Mouse (Mus musculus): Measurements from ENCODE around the gene Kcng1. TPM values are rescaled to one million over a fixed set of nuclear protein-coding genes. Genes with fewer than 3 reads are reported as not detected.
A peak's percentile ranks its signal among the peaks of the same experiment; 100 is the strongest.

The Kcng1 gene
- polyA plus RNA-seq, 1 experiment from 2014 or later: 1.1 TPM

DNA sequence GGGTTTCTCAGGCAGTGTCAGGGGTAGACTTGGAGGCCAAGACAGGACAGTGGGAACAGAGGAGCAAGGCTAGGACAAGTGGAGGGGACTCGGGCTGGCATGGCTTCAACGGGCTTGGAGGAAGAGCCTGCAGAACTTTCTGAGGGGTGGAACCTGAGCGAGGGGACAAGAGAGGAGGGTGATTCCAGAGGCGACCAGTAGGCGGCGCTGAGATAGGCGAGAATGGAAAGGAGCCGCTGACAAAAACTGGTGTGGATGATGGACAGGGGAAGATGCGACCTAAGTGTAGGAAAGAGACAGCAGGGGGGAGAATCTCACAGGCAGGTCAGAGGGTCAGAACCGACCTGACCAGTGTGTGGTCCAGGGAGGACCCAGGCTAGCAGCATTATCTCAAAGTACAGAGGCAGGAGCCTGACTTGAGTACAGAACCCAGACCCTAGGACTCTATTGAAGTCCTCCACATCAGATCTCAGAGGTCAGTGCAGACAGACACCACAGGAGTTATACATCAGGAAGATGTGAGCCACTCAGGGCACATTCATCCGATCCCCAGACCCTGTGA is 7.1 kb downstream of the Kcng1 start:
- Histone ChIP-seq H3K4me3 (ENCODE audit: low read depth, low read length) (no peak overlapping the region), H3K9me3 (ENCODE audit: control insufficient read depth, low read length) (no peaks in the 10 kb centered on the region), H3K27me3 (replicated peaks; ENCODE audit: control insufficient read depth, insufficient read depth, low read length) (peaks cover 36% of the 10 kb centered on the region), H3K4me2 (ENCODE audit: low read depth, low read length) (no peak overlapping the region), H3K9ac (ENCODE audit: low read depth, low read length) (no peak overlapping the region), H3K27ac (replicated peaks; ENCODE audit: low read depth, low read length) (no peak overlapping the region), H3K4me1 (ENCODE audit: control insufficient read depth, insufficient read depth, low read length) (no peaks in the 10 kb centered on the region), H3K36me3 (ENCODE audit: control insufficient read depth, insufficient read depth, low read length) (no peaks in the 10 kb centered on the region)
- 5% methylated on average over 11 of the region's 11 CpGs for WGBS
- DNase-seq (ENCODE audit: low spot score): peak; percentile 36
- ATAC-seq (ENCODE audit: low read depth): no peak

DNA sequence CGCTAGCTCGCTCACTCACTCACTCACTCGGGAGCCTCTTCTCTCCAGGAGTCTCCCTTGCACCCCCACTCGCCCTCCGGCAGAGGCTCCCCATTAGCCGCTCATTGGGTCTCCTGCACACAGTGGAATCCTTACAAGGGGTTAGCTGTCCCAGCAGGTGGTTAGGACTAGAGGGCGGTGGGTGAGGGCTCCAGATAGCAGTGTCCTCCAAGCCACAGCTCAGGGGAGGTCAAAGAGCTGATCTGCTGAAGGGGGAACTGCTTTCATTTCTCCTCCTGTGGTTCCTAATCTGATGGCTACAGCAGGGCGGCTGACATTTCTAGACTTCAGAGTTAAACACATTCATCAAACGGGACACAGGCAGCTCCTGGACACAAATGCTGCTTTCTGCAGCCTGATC is 8.1 kb downstream of the Kcng1 start:
- no peak for DNase-seq (ENCODE audit: low spot score)
- H3K27me3 ChIP-seq (replicated peaks; ENCODE audit: control insufficient read depth, insufficient read depth, low read length): peaks cover 27% of the 10 kb centered on the region
- no peaks in the 10 kb centered on the region for H3K36me3 ChIP-seq (ENCODE audit: control insufficient read depth, insufficient read depth, low read length)
- 35% methylated on average over 9 of the region's 9 CpGs for WGBS
- H3K4me3 ChIP-seq (ENCODE audit: low read depth, low read length): no peak overlapping the region
- H3K9me3 ChIP-seq (ENCODE audit: control insufficient read depth, low read length): no peaks in the 10 kb centered on the region
- H3K4me1 ChIP-seq (ENCODE audit: control insufficient read depth, insufficient read depth, low read length): no peaks in the 10 kb centered on the region
- ATAC-seq (ENCODE audit: low read depth): no peak
- no peak overlapping the region for H3K9ac ChIP-seq (ENCODE audit: low read depth, low read length)
- H3K4me2 ChIP-seq (ENCODE audit: low read depth, low read length): no peak overlapping the region
- no peak overlapping the region for H3K27ac ChIP-seq (replicated peaks; ENCODE audit: low read depth, low read length)

GRCm38 (mm10) chr2:168268033-168268432 is 13.5 kb downstream of the Kcng1 start:
- H3K4me1 ChIP-seq (ENCODE audit: control insufficient read depth, insufficient read depth, low read length): no peaks in the 10 kb centered on the region
- DNase-seq (ENCODE audit: low spot score) (no peak), ATAC-seq (ENCODE audit: low read depth) (peak; percentile 41; the same call in 1 of the 2 replicates)
- WGBS: 36% methylated on average over 7 of the region's 7 CpGs
- no peak overlapping the region for H3K9ac ChIP-seq (ENCODE audit: low read depth, low read length)
- no peak overlapping the region for H3K4me3 ChIP-seq (ENCODE audit: low read depth, low read length)
- no peaks in the 10 kb centered on the region for H3K27me3 ChIP-seq (replicated peaks; ENCODE audit: control insufficient read depth, insufficient read depth, low read length)
- H3K4me2 ChIP-seq (ENCODE audit: low read depth, low read length): peak overlapping the region; percentile 39; the same call in 1 of the 2 replicates
- no peak overlapping the region for H3K27ac ChIP-seq (replicated peaks; ENCODE audit: low read depth, low read length)
- H3K9me3 ChIP-seq (ENCODE audit: control insufficient read depth, low read length): no peaks in the 10 kb centered on the region
- no peaks in the 10 kb centered on the region for H3K36me3 ChIP-seq (ENCODE audit: control insufficient read depth, insufficient read depth, low read length)

DNA sequence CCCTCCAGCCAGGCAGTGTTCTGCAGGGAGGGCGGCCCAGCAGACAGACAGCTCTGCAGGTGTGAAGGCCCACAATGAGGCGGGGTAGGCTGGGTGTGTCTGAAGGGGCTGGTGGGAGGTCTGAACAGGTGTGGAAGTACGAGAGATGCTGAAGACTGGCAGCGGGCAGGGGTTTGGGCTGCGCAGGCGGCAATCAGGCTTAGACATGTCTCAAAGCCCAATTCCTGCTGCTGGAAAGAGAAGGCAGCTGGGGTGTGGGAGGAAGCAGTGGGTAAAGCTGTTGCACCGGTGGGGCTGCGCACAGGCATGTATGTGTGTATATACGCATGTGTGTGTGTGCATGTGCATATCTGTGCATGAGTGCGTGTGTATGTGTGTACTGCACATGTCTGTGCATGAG is 20.6 kb downstream of the Kcng1 start:
- H3K9me3 ChIP-seq (ENCODE audit: control insufficient read depth, low read length): no peaks in the 10 kb centered on the region
- no peak overlapping the region for H3K4me3 ChIP-seq (ENCODE audit: low read depth, low read length)
- H3K27ac ChIP-seq (replicated peaks; ENCODE audit: low read depth, low read length): no peak overlapping the region
- DNase-seq (ENCODE audit: low spot score) (peak; percentile 62), ATAC-seq (ENCODE audit: low read depth) (peak; percentile 69)
- H3K4me1 ChIP-seq (ENCODE audit: control insufficient read depth, insufficient read depth, low read length): no peaks in the 10 kb centered on the region
- no peaks in the 10 kb centered on the region for H3K27me3 ChIP-seq (replicated peaks; ENCODE audit: control insufficient read depth, insufficient read depth, low read length)
- WGBS: 88% methylated on average over 10 of the region's 10 CpGs
- H3K36me3 ChIP-seq (ENCODE audit: control insufficient read depth, insufficient read depth, low read length): no peaks in the 10 kb centered on the region
- no peak overlapping the region for H3K9ac ChIP-seq (ENCODE audit: low read depth, low read length)
- no peak overlapping the region for H3K4me2 ChIP-seq (ENCODE audit: low read depth, low read length)

DNA sequence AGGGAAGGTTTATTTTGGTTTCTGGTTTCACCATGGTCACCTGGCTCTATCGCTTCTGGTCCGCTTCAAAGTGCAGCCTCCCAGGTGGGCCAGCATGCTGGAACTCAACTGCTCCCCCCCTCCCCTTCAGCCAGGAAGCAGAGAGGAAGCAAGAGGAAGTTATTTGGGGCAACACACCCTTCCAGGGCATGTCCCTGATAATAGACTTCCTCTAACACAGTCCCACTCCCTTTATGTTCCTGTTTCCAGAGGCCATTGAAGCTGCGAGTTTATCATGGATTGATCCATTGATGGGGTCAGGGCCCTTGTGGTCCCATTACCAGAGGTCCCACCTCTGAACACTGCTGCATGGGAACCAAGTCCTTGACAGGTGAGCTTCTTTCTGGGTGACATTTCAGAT is 21.4 kb downstream of the Kcng1 start:
- 93% methylated on average over 3 of the region's 3 CpGs for whole genome bisulfite sequencing
- H3K4me2 ChIP-seq (ENCODE audit: low read depth, low read length): no peak overlapping the region
- H3K9ac ChIP-seq (ENCODE audit: low read depth, low read length): no peak overlapping the region
- no peaks in the 10 kb centered on the region for H3K36me3 ChIP-seq (ENCODE audit: control insufficient read depth, insufficient read depth, low read length)
- ATAC-seq (ENCODE audit: low read depth): no peak
- no peaks in the 10 kb centered on the region for H3K9me3 ChIP-seq (ENCODE audit: control insufficient read depth, low read length)
- no peaks in the 10 kb centered on the region for H3K4me1 ChIP-seq (ENCODE audit: control insufficient read depth, insufficient read depth, low read length)
- no peak overlapping the region for H3K4me3 ChIP-seq (ENCODE audit: low read depth, low read length)
- DNase-seq (ENCODE audit: low spot score): no peak
- no peaks in the 10 kb centered on the region for H3K27me3 ChIP-seq (replicated peaks; ENCODE audit: control insufficient read depth, insufficient read depth, low read length)
- no peak overlapping the region for H3K27ac ChIP-seq (replicated peaks; ENCODE audit: low read depth, low read length)

GRCm38 (mm10) chr2:168259046-168259445 is 22.5 kb downstream of the Kcng1 start:
- ATAC-seq (ENCODE audit: low read depth) (no peak), DNase-seq (ENCODE audit: low spot score) (no peak)
- no peaks in the 10 kb centered on the region for H3K36me3 ChIP-seq (ENCODE audit: control insufficient read depth, insufficient read depth, low read length)
- 87% methylated on average over 8 of the region's 8 CpGs for WGBS
- no peak overlapping the region for H3K4me2 ChIP-seq (ENCODE audit: low read depth, low read length)
- H3K4me3 ChIP-seq (ENCODE audit: low read depth, low read length): no peak overlapping the region
- no peaks in the 10 kb centered on the region for H3K27me3 ChIP-seq (replicated peaks; ENCODE audit: control insufficient read depth, insufficient read depth, low read length)
- no peaks in the 10 kb centered on the region for H3K4me1 ChIP-seq (ENCODE audit: control insufficient read depth, insufficient read depth, low read length)
- H3K9me3 ChIP-seq (ENCODE audit: control insufficient read depth, low read length): no peaks in the 10 kb centered on the region
- no peak overlapping the region for H3K27ac ChIP-seq (replicated peaks; ENCODE audit: low read depth, low read length)
- H3K9ac ChIP-seq (ENCODE audit: low read depth, low read length): no peak overlapping the region

DNA sequence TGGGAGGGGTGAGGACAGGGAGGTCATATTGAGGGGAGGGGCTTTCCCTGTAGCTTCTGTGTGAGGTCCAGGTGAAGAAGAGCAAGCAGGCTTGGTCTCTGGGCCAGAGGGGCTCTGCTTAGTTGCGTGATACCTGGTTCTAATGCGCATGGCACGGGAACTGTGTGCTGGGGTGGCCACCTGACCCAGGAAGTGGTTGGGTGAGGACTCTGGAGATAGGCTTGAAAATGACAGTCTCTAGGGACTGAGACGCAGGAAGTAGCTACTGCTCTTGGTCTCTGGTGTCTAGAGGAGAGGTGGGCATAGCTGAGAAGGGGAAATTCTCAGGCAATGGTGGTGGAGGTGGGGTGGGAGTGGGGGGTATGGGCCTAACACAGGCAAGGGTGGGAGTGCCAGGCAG is 24.3 kb downstream of the Kcng1 start:
- H3K27ac ChIP-seq (replicated peaks; ENCODE audit: low read depth, low read length): no peak overlapping the region
- WGBS: 95% methylated on average over 4 of the region's 4 CpGs
- H3K9me3 ChIP-seq (ENCODE audit: control insufficient read depth, low read length): no peaks in the 10 kb centered on the region
- no peak overlapping the region for H3K4me3 ChIP-seq (ENCODE audit: low read depth, low read length)
- no peaks in the 10 kb centered on the region for H3K4me1 ChIP-seq (ENCODE audit: control insufficient read depth, insufficient read depth, low read length)
- ATAC-seq (ENCODE audit: low read depth) (no peak), DNase-seq (ENCODE audit: low spot score) (no peak)
- no peaks in the 10 kb centered on the region for H3K36me3 ChIP-seq (ENCODE audit: control insufficient read depth, insufficient read depth, low read length)
- H3K4me2 ChIP-seq (ENCODE audit: low read depth, low read length): no peak overlapping the region
- no peaks in the 10 kb centered on the region for H3K27me3 ChIP-seq (replicated peaks; ENCODE audit: control insufficient read depth, insufficient read depth, low read length)
- H3K9ac ChIP-seq (ENCODE audit: low read depth, low read length): no peak overlapping the region

DNA sequence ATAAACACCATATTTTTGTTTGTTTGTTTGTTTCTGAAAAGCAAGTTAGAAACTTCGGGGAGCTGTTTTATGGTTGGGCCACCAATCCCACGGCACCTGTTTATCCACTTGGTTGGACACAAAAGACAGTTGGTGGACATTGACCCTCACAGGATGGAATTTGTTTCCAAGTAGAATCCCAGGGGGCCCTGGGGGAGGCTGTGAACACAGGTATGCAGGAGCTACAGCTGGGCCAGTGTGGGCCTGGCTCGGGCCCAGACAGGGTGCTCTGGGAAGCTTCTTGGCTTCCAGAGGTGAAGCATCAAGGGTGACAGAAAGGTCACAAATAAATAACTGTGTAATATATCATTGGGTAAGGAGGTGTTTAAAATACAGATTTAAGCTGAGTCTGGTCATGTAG is 25.0 kb downstream of the Kcng1 start:
- DNase-seq (ENCODE audit: low spot score) (no peak), ATAC-seq (ENCODE audit: low read depth) (no peak)
- H3K27me3 ChIP-seq (replicated peaks; ENCODE audit: control insufficient read depth, insufficient read depth, low read length): no peaks in the 10 kb centered on the region
- no peak overlapping the region for H3K4me2 ChIP-seq (ENCODE audit: low read depth, low read length)
- no peaks in the 10 kb centered on the region for H3K4me1 ChIP-seq (ENCODE audit: control insufficient read depth, insufficient read depth, low read length)
- H3K9ac ChIP-seq (ENCODE audit: low read depth, low read length): no peak overlapping the region
- 81% methylated on average over 3 of the region's 3 CpGs for WGBS
- no peaks in the 10 kb centered on the region for H3K9me3 ChIP-seq (ENCODE audit: control insufficient read depth, low read length)
- no peak overlapping the region for H3K27ac ChIP-seq (replicated peaks; ENCODE audit: low read depth, low read length)
- H3K4me3 ChIP-seq (ENCODE audit: low read depth, low read length): no peak overlapping the region
- no peaks in the 10 kb centered on the region for H3K36me3 ChIP-seq (ENCODE audit: control insufficient read depth, insufficient read depth, low read length)

- Histone ChIP-seq H3K36me3 (ENCODE audit: control insufficient read depth, insufficient read depth, low read length) (no peaks in the 10 kb centered on the region), H3K4me2 (ENCODE audit: low read depth, low read length) (no peak overlapping the region), H3K4me1 (ENCODE audit: control insufficient read depth, insufficient read depth, low read length) (no peaks in the 10 kb centered on the region), H3K27me3 (replicated peaks; ENCODE audit: control insufficient read depth, insufficient read depth, low read length) (no peaks in the 10 kb centered on the region), H3K4me3 (ENCODE audit: low read depth, low read length) (no peak overlapping the region), H3K9ac (ENCODE audit: low read depth, low read length) (no peak overlapping the region), H3K9me3 (ENCODE audit: control insufficient read depth, low read length) (no peaks in the 10 kb centered on the region), H3K27ac (replicated peaks; ENCODE audit: low read depth, low read length) (no peak overlapping the region)
- DNase-seq (ENCODE audit: low spot score) (no peak), ATAC-seq (ENCODE audit: low read depth) (no peak)
- 59% methylated on average over 6 of the region's 7 CpGs for WGBS
Observed at GRCm38 (mm10) chr2:168253822-168254221, 27.7 kb downstream of the Kcng1 start.
